Mouse (Mus musculus): ENCODE measurements around the gene Lamtor5.

The Lamtor5 gene

GRCm38 (mm10) chr3:107278479-107279269 lies at the start of gene Lamtor5:
Lamtor5 (plus strand) TSS chr3:107278858.
- peak; percentile 88 to 91 for DNase-seq (ENCODE audit: low spot score in 2 of 2)

GRCm38 (mm10) chr3:107229221-107229620 lies 49.4 kb upstream of the Lamtor5 start:
- no peak for DNase-seq (ENCODE audit: low spot score in 2 of 2)

GRCm38 (mm10) chr3:107229822-107230221 lies 48.8 kb upstream of the Lamtor5 start:
- DNase-seq (ENCODE audit: low spot score in 2 of 2) = no peak

DNA sequence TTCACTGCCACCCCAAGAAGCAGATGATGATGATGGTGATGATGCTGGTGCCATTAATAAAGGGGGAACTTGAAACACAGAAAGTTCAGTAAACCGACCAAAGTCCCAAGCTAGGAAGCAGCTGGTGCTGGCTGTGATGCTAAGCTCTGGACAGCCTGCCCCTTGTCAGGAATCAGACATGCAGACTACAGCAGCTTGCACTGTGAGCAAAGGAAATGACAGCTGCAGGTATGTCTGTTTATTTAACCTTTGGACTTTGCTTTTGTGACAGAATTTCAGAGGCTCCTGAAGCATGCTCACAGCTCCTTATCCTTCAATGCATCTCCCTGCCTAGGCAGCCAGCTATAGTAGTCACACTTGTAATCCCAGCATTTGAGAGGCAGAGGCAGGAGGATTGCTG lies 48.1 kb upstream of the Lamtor5 start, which contains the start of gene A630076J17Rik:
TSS of gene A630076J17Rik (plus strand) at position 88 of the 400 bp plus-strand sequence.
- DNase-seq (ENCODE audit: low spot score in 2 of 2) = no peak

- DNase-seq (ENCODE audit: low spot score in 2 of 2) = no peak
These were observed 47.5 kb upstream of the Lamtor5 start for GRCm38 (mm10) chr3:107231202-107231601.

DNA sequence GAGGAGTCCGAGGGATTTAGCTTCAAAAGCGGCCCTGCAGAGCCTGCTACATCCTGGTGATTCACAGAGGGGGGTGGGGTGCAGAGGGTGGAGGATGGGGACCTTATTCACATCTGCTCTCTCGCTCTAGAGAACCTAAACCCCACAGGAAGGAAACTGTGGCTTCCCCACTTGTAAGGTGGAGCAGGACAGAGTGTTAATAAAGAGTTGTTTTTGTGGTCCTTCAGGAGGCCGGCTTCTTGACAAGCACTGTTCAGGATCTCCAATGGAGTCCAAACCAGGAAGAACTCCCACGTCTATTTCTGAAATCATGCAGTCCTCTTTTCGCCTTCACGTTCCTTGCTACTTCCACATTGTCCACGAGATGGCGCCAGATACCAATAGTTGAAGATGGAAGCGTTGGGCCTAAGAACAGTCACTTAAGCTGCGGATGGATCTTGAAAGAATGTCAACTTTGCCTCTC lies 45.3 kb upstream of the Lamtor5 start:
- peak; percentile 63 to 83 for DNase-seq (ENCODE audit: low spot score in 2 of 2)

DNA sequence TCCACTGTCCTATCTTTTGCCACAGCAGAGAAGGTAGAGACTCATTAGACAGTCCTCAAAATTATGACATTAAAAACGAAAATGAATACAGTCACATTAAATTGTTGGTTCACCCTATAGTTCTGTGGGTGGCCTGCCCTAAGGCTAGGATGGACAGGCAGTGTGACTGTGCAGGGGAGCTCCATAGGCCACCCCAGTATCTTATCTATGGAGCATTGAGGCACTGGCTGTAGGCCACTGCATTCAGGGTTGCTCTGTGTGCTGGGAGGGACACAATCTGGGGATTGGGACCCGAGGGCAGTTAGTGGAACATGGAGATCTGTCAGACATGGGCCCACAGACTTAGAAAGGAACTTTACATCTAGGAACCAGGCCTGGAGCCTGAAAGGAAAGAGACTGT lies 44.7 kb upstream of the Lamtor5 start:
- DNase-seq (ENCODE audit: low spot score in 2 of 2) = no peak

DNA sequence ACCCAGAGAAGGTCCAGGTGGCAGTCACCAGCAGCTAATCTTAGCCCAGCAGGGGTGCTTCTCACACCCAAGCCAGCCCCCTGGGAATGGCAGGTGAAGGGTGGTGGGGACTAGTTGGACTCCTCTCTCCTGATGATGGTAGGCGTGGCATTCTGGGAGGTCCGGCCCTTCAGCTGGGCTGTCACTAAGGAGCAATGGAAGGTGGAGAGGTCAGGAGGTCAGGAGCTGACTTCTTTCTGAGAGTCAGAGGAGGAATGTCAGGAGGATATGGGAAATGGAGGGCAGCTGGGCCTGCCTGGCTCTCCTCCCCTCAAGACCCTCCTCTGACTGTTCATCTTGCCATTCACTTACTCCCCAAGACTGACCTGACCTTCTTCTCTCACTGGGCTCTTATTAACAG lies 40.6 kb upstream of the Lamtor5 start:
- DNase-seq (ENCODE audit: low spot score in 2 of 2) = no peak

- DNase-seq (ENCODE audit: low spot score in 2 of 2) = no peak
These were observed 40.1 kb upstream of the Lamtor5 start for GRCm38 (mm10) chr3:107238471-107238980.

DNA sequence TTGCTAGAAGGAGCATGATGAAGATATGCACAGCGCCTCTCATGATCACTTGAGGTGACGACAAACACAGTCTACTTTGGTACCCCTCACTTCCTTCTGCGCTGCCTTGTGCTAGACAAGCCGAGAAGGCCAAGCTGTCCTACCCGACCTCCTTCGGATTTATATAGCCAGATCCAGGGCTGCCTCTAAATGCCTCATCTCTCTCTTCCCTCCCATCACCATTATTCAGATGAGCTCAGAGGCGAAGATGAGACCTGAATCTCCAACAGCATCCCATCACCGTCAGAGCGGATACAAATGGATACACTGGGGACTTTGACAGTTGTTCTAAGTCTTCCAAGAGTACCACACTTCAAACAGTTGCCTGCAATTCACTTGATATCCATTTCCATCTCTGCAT lies 39.1 kb upstream of the Lamtor5 start, which contains the start of gene Prok1:
TSS of gene Prok1 (minus strand) at position 101 of the 400 bp plus-strand sequence.
- DNase-seq (ENCODE audit: low spot score in 2 of 2) = no peak

DNA sequence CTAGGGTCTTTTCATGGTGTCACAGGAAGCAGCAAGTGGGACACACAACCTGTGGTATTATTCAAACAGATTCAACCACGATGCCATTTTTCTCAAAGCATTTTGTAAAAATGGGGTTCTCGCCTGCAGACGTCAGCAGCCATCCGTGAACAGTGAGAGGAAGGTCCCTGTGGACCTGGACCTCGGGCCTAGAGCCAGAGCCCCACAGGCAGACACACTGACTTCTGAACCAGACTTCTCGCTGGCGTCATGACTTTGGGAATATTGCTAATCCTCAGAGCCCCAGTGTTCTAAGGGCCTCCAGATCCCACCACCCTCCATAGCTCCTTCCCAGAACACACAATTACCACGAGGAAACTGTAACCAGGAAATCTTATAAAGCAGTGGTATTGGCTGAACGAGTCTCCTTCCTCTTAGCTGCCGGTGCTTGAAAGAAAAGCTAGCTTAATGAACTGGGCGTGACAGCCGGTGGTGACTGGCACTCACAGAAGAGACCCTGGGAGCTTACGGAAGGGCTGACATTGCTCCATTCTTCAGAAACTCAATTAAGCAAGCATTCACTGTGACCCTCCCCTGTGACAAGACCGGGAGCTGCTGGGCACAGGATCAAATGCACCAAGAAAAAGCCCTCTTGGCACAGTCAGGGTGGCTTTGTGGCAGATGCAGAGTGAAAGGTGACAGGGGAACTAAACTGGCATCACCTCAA lies 37.1 kb upstream of the Lamtor5 start:
- DNase-seq (ENCODE audit: low spot score in 2 of 2) = no peak

DNA sequence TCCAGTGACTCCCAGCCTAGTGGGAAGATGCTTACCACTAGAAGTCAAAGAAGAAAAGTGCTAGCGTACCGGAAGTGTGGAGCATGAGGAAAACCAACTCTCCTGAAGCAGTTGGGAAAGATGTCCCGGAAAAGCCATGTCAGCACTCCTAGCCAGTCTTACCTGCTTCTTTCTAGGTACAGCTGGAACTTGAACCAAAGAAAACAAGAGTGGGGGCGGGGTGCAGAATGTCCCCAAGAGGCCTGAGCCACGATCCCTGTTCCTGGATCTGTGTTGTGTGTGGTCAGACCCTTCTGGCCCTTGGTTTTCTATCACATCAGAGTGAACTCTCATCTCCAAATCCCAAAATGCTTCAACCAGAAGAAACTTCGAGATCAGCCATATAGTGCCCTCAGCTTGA lies 31.8 kb upstream of the Lamtor5 start:
- no peak for DNase-seq (ENCODE audit: low spot score in 2 of 2)

GRCm38 (mm10) chr3:107249042-107249441 lies 29.6 kb upstream of the Lamtor5 start:
- DNase-seq (ENCODE audit: low spot score in 2 of 2) = no peak

- no peak for DNase-seq (ENCODE audit: low spot score in 2 of 2)
These were observed 28.3 kb upstream of the Lamtor5 start for GRCm38 (mm10) chr3:107250320-107250719.

DNA sequence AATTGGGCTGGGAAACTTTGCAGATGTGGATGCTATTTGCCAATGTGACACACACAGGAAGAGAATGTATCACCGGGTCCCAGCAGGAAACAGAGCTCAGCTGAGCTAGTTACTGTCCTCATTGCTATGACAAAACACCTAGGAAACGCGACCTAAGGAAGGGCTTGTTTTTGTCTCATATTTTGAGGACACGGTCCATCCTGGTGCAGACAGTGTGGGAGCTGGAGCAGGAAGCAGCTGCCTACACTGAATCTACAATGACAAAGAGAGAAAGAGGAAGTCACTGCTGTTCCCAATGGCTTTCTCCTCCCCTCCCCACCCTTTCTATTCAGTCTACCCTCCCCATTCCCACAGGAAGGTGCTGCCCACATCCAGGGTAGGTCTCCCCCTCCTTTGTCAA lies 26.6 kb upstream of the Lamtor5 start:
- no peak for DNase-seq (ENCODE audit: low spot score in 2 of 2)

DNA sequence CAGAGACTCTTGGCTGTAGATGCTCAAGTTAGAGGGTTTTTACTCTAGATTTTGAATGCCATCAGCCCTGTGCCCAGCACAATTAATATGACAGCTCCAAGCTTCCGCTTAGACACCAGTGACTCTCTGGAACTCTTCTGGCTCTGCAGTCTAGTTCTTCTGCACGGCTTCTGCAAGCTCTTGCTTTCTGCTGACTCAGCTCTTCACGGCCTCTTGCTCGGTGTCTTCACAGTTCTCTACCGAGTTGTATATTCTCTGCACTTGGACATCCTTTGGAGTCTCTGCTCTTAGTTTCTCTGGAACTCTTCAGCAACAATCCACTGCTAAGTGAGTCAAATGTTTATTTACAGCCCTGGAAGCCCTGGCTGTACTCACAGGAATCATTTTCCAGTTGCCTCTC lies 24.7 kb upstream of the Lamtor5 start:
- no peak for DNase-seq (ENCODE audit: low spot score in 2 of 2)

- no peak for DNase-seq (ENCODE audit: low spot score in 2 of 2)
These were observed 22.7 kb upstream of the Lamtor5 start for GRCm38 (mm10) chr3:107255992-107256391.

GRCm38 (mm10) chr3:107256724-107257123 lies 21.9 kb upstream of the Lamtor5 start:
- DNase-seq (ENCODE audit: low spot score in 2 of 2) = no peak

DNA sequence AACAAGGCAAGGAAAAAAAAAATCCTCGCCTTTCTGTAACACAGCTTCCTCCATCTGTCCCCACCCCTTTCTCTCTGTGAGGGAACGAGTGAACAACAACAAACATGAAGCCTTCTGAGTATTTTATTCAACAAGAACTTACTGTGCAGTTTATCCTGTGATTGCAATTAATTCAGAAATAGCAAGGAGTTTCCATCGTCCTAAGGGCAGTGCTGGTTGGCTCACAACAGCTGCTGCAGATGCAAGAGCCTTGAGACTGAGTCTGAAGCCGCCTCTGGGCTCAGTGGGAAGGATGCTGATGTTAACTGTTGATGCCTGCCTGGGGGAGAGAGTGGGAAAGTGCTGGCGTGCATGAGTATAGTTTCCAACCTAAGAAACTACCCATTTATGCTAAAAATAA lies 20.7 kb upstream of the Lamtor5 start:
- DNase-seq (ENCODE audit: low spot score in 2 of 2) = no peak

GRCm38 (mm10) chr3:107260956-107261850 lies 17.5 kb upstream of the Lamtor5 start:
- DNase-seq (ENCODE audit: low spot score in 2 of 2) = peak; percentile 9 to 20

DNA sequence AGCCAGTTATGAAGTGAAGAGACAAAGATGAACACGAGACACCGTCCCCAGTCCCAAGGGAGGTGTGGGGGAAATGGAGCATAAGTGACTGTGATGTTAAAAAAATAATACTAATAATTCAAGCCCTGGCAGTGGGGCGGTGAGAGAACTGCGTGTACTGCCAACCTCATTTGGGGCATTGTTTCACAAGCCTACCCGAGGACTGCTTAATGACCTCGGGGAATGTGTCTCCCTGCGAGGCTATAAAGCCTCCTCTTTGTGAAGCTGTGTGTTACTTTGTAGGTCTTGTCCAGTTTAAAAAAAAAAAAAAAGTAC lies 16.9 kb upstream of the Lamtor5 start:
- peak in 1 of 2 experiments; percentile 29 for DNase-seq (ENCODE audit: low spot score in 2 of 2)
